Mouse (Mus musculus): ENCODE data around the gene Unc45a. TPM values are rescaled to one million over a fixed set of nuclear protein-coding genes. Genes with fewer than 3 reads are reported as not detected.

Gene Unc45a
- total RNA-seq, 2 experiments from 2014 or later, result 15.8 to 16.0 TPM

GRCm38 (mm10) chr7:80283226-80283918 lies 57.4 kb downstream of the Unc45a start:
- DNase-seq, result no peak

- no peak for DNase-seq
Measured at GRCm38 (mm10) chr7:80281646-80282045, 59.2 kb downstream of the Unc45a start.

- no peak for DNase-seq
Measured at GRCm38 (mm10) chr7:80280998-80281397, 59.8 kb downstream of the Unc45a start.

GRCm38 (mm10) chr7:80280032-80280431 lies 60.8 kb downstream of the Unc45a start:
- DNase-seq, result no peak

GRCm38 (mm10) chr7:80276374-80276773 lies 64.4 kb downstream of the Unc45a start:
- no peak for DNase-seq

Other genes with a start within 250 kb of the Unc45a start
- 1,000 to 10,000 TPM; 2,187 to 2,245 TPM for gene Idh2, start 225.6 kb downstream of the Unc45a start, total RNA-seq (2021)
- gene Sema4b, start 154.2 kb downstream of the Unc45a start, total RNA-seq (2021), result 10 to 100 TPM; 10.6 to 12.6 TPM
- gene Cib1, start 108.2 kb downstream of the Unc45a start, total RNA-seq (2021), result 10 to 100 TPM; 15.2 to 18.6 TPM
- 1 to 10 TPM; 1.2 to 1.6 TPM for gene Gdpgp1, start 108.1 kb downstream of the Unc45a start, total RNA-seq (2021)
- gene Ttll13, start 94.6 kb downstream of the Unc45a start, total RNA-seq (2021), result under 1 TPM; 0.12 to 0.36 TPM
- 10 to 100 TPM; 26.1 to 30.2 TPM for gene Ngrn, start 79.8 kb downstream of the Unc45a start, total RNA-seq (2021)
- gene Vps33b, start 71.4 kb downstream of the Unc45a start, total RNA-seq (2021), result 1 to 10 TPM; 7.2 to 9.0 TPM
- 1 to 10 TPM in 1 of 2 experiments, under 1 TPM in 1; 0.87 to 2.2 TPM for gene Prc1, start 46.6 kb downstream of the Unc45a start, total RNA-seq (2021)
- gene Rccd1, start 16.6 kb downstream of the Unc45a start, total RNA-seq (2021), result 1 to 10 TPM; 4.7 to 6.8 TPM
- 10 to 100 TPM; 32.4 to 35.5 TPM for gene Hddc3, start 2.1 kb upstream of the Unc45a start, total RNA-seq (2021)
- gene Man2a2, start 30.4 kb upstream of the Unc45a start, total RNA-seq (2021), result 10 to 100 TPM; 54.6 to 55.7 TPM
- 10 to 100 TPM in 1 of 2 experiments, 1 to 10 TPM in 1; 9.9 to 11.4 TPM for gene Fes, start 46.9 kb upstream of the Unc45a start, total RNA-seq (2021)
- gene Furin, start 64.4 kb upstream of the Unc45a start, total RNA-seq (2021), result 100 to 1,000 TPM; 103 to 114 TPM
- gene Blm, start 194.1 kb upstream of the Unc45a start, total RNA-seq (2021), result 1 to 10 TPM in 1 of 2 experiments, under 1 TPM in 1; 0.94 to 1.3 TPM

All from heart, adult 18-20 months (tissue).